Mouse (Mus musculus) erythroblast, embryonic 14.5 days (primary cell): ENCODE results near the gene Spock3. TPM values are rescaled to one million over a fixed set of nuclear protein-coding genes. Genes with fewer than 3 reads are reported as not detected.

Source experiments
- H3K27me3 ChIP-seq: 2 replicates; pipeline ENCODE4 v1.6.1; 2012; ENCODE audit warnings: inconsistent platforms; ENCODE audit not compliant: control insufficient read depth
- H3K36me3 ChIP-seq: 2 replicates; pipeline ENCODE4 v1.6.1; 2012; ENCODE audit warnings: mild to moderate bottlenecking, inconsistent platforms; ENCODE audit not compliant: control insufficient read depth
- H3K4me1 ChIP-seq: 2 replicates; pipeline ENCODE4 v1.6.1; 2012; ENCODE audit warnings: inconsistent platforms; ENCODE audit not compliant: control insufficient read depth
- H3K4me3 ChIP-seq: replicated peaks from 2 replicates; pipeline ENCODE3; 2012; ENCODE audit warnings: moderate library complexity, mild to moderate bottlenecking, inconsistent platforms
- H3K9me3 ChIP-seq: 2 replicates; pipeline ENCODE4 v1.6.1; 2012; ENCODE audit warnings: low read length, inconsistent platforms, mixed read lengths; ENCODE audit not compliant: control insufficient read depth
- GATA1 ChIP-seq: IDR thresholded peaks from 2 replicates; pipeline ENCODE4 v1.6.1; 2012; ENCODE audit warnings: low read length, inconsistent platforms, mixed read lengths
- polyA plus RNA-seq: library from polyadenylated mRNA; stranded (reverse); fragments of >175 nt; gene quantifications from 2 replicates; pipeline ENCODE4 v1.2.3, GENCODE M21; 2012

Spock3 gene
- polyA plus RNA-seq, 1 experiment = not detected

GRCm38 (mm10) chr8:63397659-63398058 lies 446.9 kb downstream of the Spock3 start:
- H3K4me1 ChIP-seq = no peaks in the 10 kb centered on the region
- no peak overlapping the region for H3K4me3 ChIP-seq
- TF ChIP-seq GATA1 = no peak
- H3K9me3 ChIP-seq = no peaks in the 10 kb centered on the region
- H3K27me3 ChIP-seq = no peaks in the 10 kb centered on the region
- H3K36me3 ChIP-seq = no peaks in the 10 kb centered on the region
